Mouse (Mus musculus) layer of hippocampus, adult 11-12 months (tissue): ENCODE measurements at regions not wholly inside any gene's neighbourhood (a gene's known extent, or its start where the extent isn't known, plus 50 kb on each side); places are given as distances from the start of the nearest gene placed in this dataset.

Source experiments
- DNase-seq: peaks from one replicate; pipeline ENCODE4 v3.0.0; 2022; ENCODE audit warnings: low spot score

DNA sequence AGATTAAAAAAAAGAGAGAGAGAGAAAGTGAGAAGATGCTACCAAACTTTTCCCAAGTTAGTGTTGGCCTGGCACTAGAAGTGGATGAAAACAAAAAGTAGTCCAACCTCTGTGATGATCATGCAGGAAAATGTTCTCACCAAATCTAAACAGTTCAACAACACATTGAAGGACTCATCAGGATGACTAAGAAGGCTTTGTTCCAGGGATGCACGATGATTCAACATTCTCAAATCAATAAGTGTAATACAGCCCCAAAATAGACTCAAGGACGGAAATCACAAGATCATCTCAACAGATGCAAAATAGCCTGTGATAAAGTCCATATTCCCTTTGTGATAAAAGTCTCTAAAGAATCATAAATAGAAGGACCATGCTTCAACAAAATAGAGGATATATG lies 106.3 kb downstream of the Cysltr2 start:
- DNase-seq, result no peak

DNA sequence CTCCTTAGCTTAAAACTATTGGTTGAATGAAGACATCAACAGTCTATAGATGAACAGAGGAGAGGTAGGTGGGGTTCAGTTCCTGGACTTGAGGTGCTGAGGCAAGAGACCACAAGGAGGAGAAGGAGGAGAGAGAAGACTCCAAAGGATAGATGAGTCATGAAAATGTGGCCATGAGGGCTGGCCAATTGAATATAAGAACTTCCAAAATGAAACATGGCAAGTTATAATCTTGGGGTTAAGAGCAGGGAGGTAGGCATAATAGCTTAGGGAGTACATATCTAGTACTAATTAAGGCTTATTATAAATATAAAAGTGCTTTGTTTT lies 109.9 kb downstream of the Cysltr2 start:
- DNase-seq, result no peak

DNA sequence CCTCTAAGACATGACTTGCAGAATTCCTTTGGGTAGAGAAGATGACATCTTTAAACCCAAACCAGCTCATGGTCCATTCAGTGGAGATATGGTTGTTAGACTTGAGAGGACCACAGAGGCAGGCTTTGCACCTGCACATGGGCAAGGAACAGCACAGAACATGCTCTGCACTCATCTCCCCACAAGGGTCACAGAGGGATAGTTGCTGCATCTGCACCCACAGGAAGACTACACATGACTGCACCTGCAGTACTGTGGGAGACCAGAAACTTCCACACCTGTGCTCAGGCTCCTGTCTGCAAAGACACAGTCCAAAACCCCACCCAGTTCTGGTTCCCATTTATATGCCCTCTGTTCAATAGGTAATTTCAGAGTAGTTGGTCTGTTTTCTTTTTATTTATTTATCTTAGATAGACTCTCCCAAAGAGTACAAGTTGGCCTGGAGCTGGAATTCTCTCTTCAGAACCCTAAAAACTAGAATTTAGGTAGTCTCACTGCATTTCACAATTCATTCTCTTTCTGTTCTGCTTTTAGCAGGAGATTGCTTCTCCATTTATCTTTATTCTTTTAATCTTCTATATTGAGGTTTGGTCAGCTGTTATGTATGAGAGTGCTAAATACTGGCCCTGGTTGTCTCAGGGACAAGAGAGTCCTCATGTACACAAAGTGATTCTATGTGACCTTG lies 110.4 kb downstream of the Cysltr2 start:
- DNase-seq, result no peak

DNA sequence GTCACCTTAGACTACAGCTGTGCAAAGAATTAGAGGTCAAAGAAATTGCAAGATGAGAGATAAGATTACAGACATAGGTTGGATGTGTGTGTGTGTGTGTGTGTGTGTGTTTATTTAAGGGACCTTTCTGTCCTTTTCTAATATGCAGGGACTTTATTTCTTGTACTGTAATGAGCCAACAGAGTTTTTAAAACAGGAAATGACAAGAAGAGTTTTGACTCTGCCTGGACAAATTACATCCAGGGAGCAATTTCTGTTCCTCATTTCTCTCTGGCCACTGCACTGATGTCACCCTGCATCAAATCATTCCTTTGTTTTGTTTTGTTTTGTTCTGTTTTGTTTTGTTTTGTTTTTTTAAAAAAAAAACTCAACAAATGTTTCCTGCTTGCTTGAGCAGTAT lies 115.3 kb downstream of the Cysltr2 start:
- no peak for DNase-seq

DNA sequence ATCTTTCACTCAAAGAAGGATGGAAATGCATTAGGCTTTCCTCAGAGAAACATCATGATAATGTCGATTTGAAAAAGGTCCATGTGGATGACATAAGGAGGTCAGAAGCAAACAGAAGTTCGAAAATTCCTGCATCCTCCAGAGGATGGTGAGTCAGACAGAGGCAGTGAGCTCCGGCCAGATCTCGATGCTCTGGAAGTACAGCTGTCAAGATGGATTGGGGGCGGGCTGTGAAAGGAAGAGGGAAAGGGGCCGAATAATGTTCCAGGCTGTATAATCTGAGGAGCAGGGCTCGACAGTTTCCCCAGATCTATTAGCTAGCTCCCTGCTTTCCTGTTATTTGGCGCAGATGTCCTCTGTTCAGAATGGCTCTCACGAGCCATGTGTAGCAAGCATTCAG lies 116.6 kb downstream of the Cysltr2 start:
- no peak for DNase-seq

DNA sequence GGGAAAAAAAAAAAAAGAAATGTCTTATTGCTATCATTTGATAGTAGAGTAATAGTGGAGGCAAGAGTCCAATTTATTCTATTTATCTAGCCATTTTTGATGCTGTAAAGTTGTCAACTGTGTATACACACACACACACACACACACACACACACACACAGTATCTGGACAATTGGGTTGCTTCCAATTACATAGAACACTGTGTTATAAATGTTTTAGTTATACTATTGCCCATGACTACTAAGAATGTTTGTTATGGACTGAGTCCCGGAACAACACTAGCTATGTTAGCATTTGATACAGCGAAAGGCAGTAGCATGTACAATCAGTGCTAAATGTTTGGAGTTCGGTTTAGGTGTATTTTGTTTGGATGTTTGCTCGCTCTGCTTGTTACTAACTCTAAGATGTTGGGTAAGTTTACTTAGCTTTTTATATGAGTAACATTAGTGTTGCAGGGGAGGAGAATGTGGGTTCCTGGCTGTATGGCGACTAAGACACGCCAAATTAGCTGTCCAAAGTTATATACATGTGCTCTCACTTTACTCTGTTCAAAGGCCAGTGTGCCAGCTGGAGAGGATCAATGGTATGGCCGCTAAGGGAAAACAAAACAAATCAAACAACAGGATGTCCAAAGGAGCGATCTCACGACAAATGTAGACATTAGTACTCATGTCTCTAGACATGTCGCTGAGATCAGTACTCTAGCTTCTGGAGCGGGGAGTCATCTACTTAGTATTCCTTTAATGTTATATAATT lies 147.6 kb downstream of the Cysltr2 start:
- DNase-seq, result no peak

DNA sequence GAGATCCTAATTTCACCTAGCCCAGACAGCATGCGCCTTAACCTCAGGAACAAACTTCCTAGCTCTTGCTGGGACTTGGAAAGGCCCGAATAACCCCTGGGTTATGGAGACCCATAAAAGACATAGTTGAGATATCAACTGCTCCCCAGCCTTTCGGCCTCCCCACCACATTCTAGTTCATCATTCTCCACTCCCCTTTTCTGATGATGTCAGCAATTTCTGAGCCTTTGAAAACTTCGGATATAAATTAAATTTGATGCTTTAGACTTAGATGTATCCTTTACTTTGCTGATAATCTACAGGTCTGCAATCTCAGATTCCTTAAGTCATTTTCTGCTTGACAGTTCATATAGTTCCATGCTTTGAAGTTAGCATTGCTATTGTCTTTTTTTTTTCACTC lies 149.3 kb downstream of the Cysltr2 start:
- DNase-seq, result no peak

DNA sequence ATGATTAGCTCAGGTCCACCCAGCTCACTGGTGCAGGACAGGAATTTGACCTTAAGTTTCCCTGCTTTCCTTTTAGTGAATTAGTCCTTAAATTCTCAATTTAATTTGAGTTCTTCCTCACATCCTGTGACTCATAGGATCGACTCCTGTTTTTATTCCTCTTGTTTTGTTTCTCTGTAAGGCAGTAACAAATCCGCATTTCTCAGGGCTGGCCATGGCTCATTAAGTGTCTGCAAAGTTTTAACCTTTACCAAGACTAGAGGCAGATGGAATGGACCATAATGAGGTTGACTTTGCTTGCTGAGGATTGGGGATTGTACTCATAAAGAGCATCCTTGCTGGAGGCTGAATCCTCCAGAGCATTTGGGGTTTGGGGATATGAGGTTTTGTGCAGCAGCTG lies 156.6 kb downstream of the Cysltr2 start:
- DNase-seq, result no peak

DNA sequence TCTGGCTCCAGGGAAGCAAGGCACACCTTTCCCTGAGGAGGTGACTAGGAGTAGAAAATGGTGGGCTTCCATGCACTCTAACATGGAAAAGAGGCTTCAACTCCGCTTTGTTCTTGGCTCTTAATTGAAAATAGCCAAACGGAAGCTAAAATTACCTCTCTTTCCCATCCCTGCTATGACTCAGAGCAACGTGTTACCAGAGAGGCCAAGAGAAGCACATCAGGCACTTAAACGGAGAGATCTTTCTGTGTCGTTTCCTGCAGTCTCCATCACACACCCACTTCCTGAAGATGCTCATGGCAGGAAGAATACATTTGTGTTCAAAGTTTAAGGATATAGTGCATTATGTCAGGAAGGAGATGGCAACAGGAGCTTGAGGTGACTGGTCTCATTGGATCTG lies 159.3 kb downstream of the Cysltr2 start:
- DNase-seq, result no peak

DNA sequence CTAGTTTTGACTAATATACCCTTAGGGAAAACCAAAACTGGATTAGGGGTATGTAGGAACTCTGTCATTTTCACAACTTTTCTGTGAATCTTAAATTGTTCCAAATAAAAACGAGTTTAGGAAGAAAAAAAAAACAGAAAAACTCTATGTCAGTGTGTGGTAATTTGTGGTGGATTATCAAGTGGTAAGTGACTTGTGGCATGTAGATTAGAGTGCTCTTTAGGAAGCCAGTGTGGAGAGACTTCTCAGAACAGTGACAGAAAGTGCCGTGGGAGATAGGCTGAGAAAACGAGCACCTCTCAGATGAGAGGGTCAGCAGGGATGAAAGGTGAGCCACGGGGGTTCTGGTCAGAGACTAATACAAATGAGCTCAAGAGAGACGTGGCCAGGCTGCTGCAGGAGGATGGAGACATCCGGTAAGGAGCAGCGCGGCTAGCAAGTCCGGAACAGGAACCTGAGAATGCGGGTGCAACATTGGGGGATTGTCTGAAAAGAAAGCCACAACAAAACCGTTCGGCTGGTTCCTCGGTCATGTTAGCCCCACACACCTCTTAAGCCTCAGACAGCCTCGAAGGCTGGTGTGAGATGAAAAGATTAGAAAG lies 161.3 kb downstream of the Cysltr2 start:
- DNase-seq, result no peak

DNA sequence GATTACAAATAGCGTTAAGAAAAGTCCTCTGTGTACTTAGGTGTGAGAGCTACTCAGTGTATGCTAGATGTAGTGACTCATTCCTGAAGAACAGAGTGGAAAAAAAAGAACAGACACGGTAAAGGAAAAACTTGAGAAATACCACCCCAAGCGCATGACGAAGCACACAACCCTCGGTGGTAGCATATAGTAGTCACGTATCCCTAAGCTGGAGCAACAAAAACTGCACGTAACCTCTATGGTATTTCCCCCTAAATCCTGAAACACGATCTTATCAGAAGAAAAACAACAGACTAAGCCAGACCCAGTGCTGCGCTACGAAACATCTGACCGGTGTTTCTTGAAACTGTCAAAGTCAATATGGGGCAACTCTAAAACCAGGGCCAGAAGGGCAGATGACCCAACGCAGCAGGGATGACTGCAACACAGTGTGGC lies 162.0 kb downstream of the Cysltr2 start:
- DNase-seq, result no peak

DNA sequence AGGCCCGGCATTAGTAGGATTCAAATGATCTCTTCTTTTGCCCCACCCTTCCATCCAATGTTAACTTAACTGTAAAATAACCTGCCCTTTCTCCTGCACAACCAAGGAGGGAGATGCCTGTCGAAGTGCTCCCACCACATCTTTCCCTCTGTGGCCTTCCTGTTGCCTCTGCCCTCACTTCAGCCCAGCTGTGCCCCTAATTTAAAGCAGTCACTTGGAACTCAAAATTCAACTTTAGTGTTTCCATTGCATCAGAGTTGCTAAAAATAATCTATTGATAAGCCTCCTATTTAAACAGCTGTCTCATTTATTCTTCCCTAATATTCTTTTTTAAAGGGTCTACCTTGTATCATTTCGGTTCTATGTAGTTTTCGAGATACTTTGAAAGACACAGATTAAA lies 163.1 kb downstream of the Cysltr2 start:
- no peak for DNase-seq

DNA sequence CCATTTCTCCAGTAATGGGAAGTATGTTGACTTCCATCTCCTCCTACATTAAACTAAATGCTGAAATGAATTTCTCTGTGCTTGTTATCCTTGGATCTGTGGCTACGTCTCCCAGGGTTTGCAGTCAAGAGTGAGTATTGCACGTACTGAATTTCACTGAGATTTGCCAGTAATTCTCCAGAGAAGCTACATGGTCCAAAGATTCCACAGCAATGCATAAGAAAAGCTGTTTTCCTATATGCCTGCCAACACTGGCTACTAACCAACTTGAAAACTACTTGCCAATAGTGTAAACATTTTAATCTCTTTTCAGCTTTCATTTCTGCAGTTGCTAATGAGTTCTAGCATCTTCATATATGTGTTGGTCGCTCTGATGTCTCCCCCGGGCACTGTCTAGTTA lies 164.4 kb downstream of the Cysltr2 start:
- DNase-seq, result no peak

DNA sequence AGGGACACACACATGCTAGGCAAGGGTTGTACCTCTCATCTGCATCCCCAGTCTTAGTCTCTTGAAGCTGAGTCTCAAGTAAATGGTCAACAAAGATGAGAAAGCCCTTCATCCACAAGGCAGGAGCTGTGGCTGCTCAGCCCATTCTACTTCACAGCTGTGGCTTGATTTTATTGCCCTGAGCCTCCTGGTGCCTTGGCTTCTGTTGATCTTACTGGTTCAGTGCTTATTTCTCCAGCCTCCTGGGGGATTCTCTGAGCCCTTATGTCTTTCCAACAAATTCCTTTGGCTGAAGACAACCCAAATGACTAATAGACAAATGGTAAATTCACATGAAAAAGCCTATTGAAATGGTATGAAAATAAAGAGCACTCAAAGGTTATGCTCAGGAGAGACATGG lies 167.3 kb upstream of the Fndc3a start:
- no peak for DNase-seq

DNA sequence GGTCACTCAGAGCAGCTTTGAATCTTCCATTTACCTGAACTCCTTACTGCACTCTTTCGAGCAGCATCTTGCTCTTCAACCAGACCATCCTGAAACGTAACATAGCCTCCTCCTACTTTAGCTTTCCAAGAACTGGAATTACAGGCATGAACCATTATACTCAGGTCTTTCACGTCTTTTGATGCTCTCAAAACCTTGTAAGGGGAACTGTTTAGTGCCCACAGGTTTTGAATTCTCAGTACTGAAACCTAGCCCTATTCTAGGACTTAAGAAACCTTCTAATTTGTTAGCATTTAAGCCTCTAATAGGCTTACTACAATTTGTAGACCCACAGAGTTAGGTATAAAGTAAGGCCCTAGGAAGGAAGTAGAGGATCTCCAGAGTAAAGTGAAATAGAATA lies 163.7 kb upstream of the Fndc3a start:
- DNase-seq, result no peak

DNA sequence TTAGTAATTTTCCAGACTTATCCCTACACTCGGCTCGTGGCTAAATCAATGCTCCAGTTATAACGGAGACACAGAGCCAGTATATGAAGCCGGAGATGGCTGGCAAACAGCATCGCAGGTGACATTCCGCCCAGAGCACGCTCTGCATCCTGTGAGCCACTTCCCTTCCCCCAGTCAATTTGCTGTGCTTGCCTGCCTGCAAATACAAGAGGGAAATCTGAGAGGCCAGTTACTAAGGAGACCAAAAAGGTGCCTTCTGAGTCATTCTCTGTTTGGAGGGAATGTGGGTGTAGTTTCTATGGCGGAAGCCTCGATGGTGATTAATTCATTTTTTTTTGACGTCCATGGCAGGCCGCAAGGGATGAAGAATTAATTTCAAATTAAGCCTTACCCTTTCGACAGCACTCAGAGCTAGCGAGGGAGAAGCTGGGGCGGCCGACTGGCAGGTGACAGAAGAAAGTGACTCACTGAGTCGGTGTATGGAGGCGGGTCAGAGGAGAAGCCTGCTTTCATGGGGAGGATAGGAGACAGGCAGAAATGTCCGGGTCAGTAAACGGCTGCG lies 159.5 kb upstream of the Fndc3a start:
- peak; percentile 21 for DNase-seq

DNA sequence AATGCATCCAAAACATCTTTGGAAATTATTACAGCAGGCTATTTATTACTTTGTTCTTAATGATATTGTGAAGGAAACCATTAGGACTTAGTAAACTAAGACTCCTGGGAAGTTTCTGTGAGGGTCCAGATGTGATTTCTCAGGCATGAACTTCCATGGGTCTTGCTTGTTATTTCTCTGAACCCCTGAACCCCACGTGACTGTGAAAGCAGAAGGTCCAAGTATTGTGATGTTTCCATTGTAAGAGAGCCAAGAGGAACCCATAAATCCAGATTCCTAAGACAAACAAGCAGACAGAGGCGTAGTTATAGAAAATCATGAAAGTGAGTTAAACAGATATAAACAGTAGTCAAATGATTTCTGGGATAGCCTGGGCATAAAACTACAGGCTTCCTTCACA lies 157.1 kb upstream of the Fndc3a start:
- no peak for DNase-seq

DNA sequence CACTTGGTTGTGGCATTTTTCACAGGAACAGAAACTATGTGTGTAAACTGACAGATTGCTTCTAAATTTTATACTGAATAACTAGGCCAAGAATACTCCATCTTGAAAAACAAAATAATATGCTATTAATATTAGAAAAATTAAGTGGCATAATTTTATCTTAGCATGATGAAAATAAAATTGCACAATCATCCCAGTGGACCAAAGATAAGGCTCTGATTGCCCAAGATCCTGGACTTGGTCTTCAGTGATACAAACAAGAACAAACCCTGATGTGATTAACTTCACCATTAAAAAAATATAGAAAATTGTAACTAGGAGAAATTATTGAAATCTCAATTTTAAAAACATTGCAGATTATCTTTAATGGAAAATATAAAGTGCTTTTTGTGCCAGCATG lies 155.7 kb upstream of the Fndc3a start:
- DNase-seq, result no peak

DNA sequence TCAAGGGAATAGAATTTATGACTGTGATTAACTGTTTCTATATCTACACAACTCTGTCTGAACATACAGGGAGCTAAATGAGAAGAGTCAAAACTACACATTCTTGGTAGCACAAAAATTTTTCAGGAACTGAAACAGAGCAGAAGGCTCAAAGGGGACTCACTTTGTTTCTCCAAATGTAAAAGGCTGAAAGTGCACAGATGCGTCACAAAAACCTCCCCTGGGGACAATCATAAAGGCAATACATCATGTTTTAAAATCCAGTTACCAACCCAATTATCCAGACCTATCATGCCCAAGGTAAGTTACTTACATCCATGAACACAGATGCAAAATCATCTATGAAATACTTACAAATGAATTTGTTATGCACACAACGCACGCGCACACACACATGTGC lies 155.0 kb upstream of the Fndc3a start:
- no peak for DNase-seq

DNA sequence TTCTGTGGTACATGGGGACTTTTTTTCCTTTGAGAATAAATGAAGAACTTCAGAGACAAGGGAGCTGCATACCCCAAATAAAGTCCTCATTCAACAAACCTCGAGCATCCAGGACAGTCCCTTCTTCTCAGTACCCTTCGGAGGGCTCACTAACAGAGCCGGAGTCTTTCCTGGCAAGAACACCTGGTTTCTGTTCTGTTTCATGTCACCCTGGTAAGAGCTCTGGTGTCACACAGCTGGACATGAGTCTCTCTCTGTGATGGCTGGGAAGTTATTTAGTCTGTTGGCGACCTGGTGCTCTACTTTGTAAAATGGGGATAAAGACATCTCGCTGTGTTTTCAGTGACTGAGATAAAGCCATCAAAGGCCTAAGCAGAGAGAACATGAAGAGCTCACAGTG lies 154.3 kb upstream of the Fndc3a start:
- DNase-seq, result no peak

DNA sequence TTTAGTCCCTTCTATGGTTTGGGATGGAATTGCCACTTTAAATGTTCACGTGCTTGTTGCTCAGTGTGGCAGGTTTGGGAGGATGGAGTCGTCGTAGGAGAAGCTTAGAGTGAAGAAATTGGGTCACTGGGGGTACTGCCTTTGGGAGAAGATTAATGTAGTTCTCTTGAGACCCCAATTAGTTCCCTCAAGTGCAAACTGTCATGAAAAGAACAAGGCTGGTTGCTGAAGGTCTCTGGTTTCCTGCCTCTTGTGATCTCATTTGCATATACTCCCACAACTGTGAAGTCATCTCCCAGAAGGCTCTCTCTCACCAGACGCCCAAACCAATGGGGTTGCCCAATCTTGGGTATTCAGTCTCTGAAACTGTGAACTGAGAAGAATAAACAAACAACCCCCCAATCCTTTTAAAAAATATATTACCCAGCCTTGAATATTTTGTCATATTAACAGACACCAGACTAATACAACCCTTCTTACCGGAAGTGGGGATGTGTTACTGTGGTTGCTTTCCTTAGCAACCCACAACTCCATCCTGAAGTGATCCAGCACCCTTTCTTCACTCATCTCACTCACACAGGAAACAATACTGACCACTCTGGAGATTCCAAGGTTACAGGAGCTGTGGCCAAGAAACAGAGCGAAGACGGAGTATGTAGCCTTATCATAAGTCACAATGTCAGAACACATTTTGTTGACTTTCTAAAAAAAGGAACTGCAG lies 153.2 kb upstream of the Fndc3a start:
- DNase-seq, result no peak

DNA sequence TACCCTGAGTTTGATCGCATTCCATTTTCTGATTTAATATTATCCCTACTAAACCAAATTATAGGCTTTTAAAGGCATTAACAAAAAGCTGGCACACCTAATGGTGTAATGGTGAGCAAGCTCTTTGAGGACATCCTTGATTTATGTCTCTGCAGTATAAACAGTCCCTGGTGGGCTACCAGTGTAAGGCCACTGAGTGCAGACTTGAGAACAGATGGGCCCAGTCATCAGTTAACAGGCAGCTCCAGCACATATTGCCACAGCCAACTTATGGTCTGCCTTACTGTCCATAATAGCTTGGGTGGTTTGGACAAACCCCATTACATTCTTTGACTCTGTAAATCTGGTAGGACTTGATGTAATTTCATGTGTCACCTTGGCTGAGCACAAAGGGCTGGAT lies 144.4 kb upstream of the Fndc3a start:
- DNase-seq, result no peak

DNA sequence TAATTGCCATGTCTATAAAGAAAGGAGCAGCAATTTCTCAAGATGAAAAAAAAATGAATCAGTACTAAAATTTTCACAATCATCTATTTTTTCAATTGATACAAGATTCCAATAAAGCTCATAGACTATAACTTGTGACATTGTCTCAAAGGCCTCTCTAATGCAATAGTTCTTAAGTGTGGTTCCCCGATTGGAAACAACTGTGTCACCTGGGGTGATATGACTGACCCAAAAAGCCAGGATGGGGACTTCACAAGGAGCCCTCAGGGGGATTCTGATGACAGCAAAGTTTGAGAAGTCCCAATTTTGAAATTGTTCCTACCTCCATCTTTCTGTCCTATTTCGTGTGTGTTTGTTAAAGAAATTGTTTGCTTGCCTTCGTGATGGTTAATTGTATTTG lies 143.3 kb upstream of the Fndc3a start:
- DNase-seq, result no peak
